Mouse (Mus musculus) testis, adult 2 months (tissue): Measurements from ENCODE around the gene Raly.

Experiments used
- CTCF ChIP-seq: fragments of 200-500 bp; IDR thresholded peaks from 2 replicates; pipeline ENCODE4 v1.5.1; 2012; ENCODE audit warnings: low read depth, mild to moderate bottlenecking, inconsistent platforms, low read length, moderate library complexity; ENCODE audit not compliant: control insufficient read depth, insufficient read depth, insufficient replicate concordance
- POLR2A ChIP-seq: fragments of 200-500 bp; IDR thresholded peaks from 2 replicates; pipeline ENCODE4 v1.6.1; 2012; ENCODE audit warnings: low read depth, mild to moderate bottlenecking, inconsistent platforms, low read length, moderate library complexity; ENCODE audit not compliant: control insufficient read depth

- TF ChIP-seq CTCF = no peak
- no peak for TF ChIP-seq POLR2A
These were observed 57.2 kb downstream of the Raly start for GRCm38 (mm10) chr2:154848086-154848485.
